Mouse (Mus musculus) intestine, embryonic 16.5 days (tissue): ENCODE measurements around the gene Stk38l. TPM values are rescaled to one million over a fixed set of nuclear protein-coding genes. Genes with fewer than 3 reads are reported as not detected.
"Not testable (repeated sequence)": the region's sequence is repeated elsewhere in the genome, so short reads cannot be mapped to it uniquely, and the experiment has no call there.

Experiments used
- ATAC-seq: fragments of 200-750 bp; cut with Nextera tagmentation; 2 replicates; pipeline ENCODE4 v1.8.0; 2017; ENCODE audit warnings: moderate TSS enrichment, moderate library complexity
- H3K27ac ChIP-seq: fragments of 300-500 bp; sonication (generic); 2 replicates; pipeline ENCODE4 v1.5.1; 2014; ENCODE audit warnings: mild to moderate bottlenecking, low read length
- H3K27me3 ChIP-seq: fragments of 300-500 bp; sonication (generic); replicated peaks from 2 replicates; pipeline ENCODE4 v1.6.1; 2014; ENCODE audit warnings: low read length, control low read depth, mixed read lengths; ENCODE audit not compliant: control insufficient read depth, insufficient read depth
- H3K36me3 ChIP-seq: fragments of 300-500 bp; sonication (generic); 2 replicates; pipeline ENCODE4 v1.6.1; 2014; ENCODE audit warnings: low read length, control low read depth; ENCODE audit not compliant: control insufficient read depth, insufficient read depth
- H3K4me1 ChIP-seq: fragments of 300-500 bp; sonication (generic); 2 replicates; pipeline ENCODE4 v1.6.1; 2014; ENCODE audit warnings: low read length, control low read depth, mixed read lengths; ENCODE audit not compliant: control insufficient read depth, insufficient read depth
- H3K4me2 ChIP-seq: fragments of 300-500 bp; sonication (generic); 2 replicates; pipeline ENCODE4 v1.6.1; 2014; ENCODE audit warnings: low read depth, low read length, control low read depth
- H3K4me3 ChIP-seq: fragments of 300-500 bp; sonication (generic); 2 replicates; pipeline ENCODE4 v1.5.1; 2014; ENCODE audit warnings: mild to moderate bottlenecking, low read length
- H3K9ac ChIP-seq: fragments of 300-500 bp; sonication (generic); 2 replicates; pipeline ENCODE4 v1.6.1; 2014; ENCODE audit warnings: low read depth, low read length
- H3K9me3 ChIP-seq: fragments of 300-500 bp; sonication (generic); 2 replicates; pipeline ENCODE4 v1.6.1; 2016; ENCODE audit warnings: low read length, control low read depth; ENCODE audit not compliant: control insufficient read depth
- WGBS: fragments of 180-500 bp; shearing (Covaris S2); extraction: QIAGEN DNeasy Blood & Tissue Kit; methylation state at CpG from one replicate; pipeline ENCODE4 v1.1.7; 2014; 5-methylcytosine and 5-hydroxymethylcytosine counted together
- polyA plus RNA-seq: library from polyadenylated mRNA; unstranded; fragments of >200 nt; fragmentation: Nextera tagmentation; extraction: Ambion mirVana; gene quantifications from 2 replicates; pipeline ENCODE4 v1.2.1, GENCODE M21; 2015

The Stk38l gene
- polyA plus RNA-seq, 1 experiment from 2014 or later: 17.9 TPM

DNA sequence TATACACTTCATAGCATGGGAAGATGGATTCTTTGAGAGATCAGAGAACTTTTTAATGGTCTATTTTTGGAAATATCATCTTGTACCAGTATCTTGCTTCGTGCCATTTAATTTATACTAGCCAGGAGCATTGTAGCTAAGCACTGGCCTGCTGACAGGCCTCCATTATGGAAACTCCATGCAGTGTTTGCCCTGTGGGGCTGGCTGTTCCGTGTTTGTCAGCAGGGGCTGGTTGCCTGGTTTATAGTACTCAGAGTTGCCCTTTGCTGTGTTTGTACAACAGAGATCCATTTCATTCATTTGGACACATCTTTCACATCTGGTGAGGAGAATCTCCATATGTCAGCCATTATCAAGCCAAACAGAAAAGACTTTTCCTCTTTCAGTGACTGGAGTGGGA is 6.9 kb downstream of the Stk38l start:
- Histone ChIP-seq H3K9me3 (no peaks in the 10 kb centered on the region), H3K4me3 (no peak overlapping the region), H3K27me3 (no peaks in the 10 kb centered on the region), H3K36me3 (no peaks in the 10 kb centered on the region), H3K4me1 (peaks cover 21% of the 10 kb centered on the region), H3K9ac (no peak overlapping the region), H3K4me2 (no peak overlapping the region), H3K27ac (no peak overlapping the region)
- 37% methylated on average over 2 of the region's 2 CpGs for WGBS
- 0 out of 2 replicates have a peak, but pooled peaks have one; percentile 16 for ATAC-seq

DNA sequence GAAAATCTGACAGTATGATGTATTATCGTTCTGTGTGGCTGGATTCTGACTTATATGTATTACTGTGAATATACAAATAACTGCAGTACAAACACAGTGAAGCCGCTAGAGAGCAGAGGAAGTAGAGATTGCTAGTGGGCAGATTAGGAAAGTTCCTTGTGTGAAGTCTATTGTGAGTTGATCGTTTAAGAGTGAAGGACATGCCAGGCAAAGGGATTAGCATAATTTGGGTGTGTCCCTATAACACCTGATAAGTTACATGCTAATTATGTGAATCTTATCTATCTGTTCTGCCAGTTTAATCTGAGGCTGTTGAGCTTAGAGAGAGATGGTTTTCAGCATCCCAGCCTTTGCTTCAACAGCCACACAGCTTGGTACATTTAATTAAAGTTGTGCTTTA is 7.4 kb downstream of the Stk38l start:
- peak; percentile 9; the same call in 1 of the 2 replicates for ATAC-seq
- H3K27ac ChIP-seq: no peak overlapping the region
- no peak overlapping the region for H3K4me3 ChIP-seq
- peaks cover 21% of the 10 kb centered on the region for H3K4me1 ChIP-seq
- H3K9ac ChIP-seq: no peak overlapping the region
- H3K27me3 ChIP-seq: no peaks in the 10 kb centered on the region
- H3K9me3 ChIP-seq: no peaks in the 10 kb centered on the region
- H3K36me3 ChIP-seq: no peaks in the 10 kb centered on the region
- H3K4me2 ChIP-seq: no peak overlapping the region
- WGBS: 54% methylated on average over 3 of the region's 3 CpGs

DNA sequence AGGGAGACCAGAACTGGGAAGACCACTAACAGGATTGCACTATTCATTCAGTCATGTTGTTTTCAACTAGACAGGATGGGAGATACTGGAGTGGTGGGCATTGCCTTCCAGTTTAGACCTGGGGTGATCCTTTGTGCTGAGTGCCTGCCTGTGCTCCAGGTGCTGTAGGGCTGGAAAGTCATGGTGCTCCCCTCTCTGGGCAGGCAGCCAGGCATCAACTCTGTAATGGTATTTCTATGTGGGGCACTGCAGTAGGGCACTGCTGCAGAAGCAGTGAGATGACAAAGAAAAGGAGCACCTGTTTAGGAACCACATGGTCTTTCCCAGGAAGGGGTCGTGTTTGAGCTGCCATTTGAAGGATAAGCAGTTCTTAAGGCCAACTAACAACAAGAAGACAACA is 7.9 kb downstream of the Stk38l start:
- H3K27ac ChIP-seq: peak overlapping the region; percentile 55; the same call in 1 of the 2 replicates
- no peaks in the 10 kb centered on the region for H3K36me3 ChIP-seq
- H3K27me3 ChIP-seq: no peaks in the 10 kb centered on the region
- H3K9me3 ChIP-seq: no peaks in the 10 kb centered on the region
- WGBS: 28% methylated on average over 1 of the region's 1 CpGs
- ATAC-seq: peak; percentile 54
- H3K4me1 ChIP-seq: peaks cover 21% of the 10 kb centered on the region
- no peak overlapping the region for H3K4me2 ChIP-seq
- no peak overlapping the region for H3K9ac ChIP-seq
- H3K4me3 ChIP-seq: no peak overlapping the region

DNA sequence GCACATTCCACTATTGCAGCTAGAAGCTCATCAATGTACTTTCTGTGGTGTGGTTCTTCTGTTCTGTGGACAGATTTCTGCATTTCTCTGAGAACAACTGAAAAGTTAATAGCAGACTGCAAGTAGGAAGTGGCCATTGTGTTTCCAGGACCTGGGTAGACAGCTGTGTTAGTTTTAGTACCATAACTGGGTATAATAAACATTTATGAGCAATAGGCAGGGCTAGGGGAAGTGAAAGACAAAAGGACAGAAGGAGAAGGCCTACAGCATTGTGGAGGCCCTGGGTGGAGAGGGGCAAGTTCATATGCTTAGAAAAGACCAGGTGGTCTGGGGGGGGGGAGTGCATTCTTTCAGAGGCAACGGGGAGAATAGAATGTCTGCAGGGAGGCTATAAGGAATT is 8.8 kb downstream of the Stk38l start:
- Histone ChIP-seq H3K27me3 (no peaks in the 10 kb centered on the region), H3K4me1 (peaks cover 21% of the 10 kb centered on the region), H3K27ac (peak overlapping the region; percentile 55), H3K9me3 (no peaks in the 10 kb centered on the region), H3K9ac (no peak overlapping the region), H3K4me3 (no peak overlapping the region), H3K4me2 (no peak overlapping the region; the same call in 1 of the 2 replicates), H3K36me3 (no peaks in the 10 kb centered on the region)
- 18% methylated on average over 1 of the region's 1 CpGs for WGBS
- ATAC-seq: peak; percentile 91

DNA sequence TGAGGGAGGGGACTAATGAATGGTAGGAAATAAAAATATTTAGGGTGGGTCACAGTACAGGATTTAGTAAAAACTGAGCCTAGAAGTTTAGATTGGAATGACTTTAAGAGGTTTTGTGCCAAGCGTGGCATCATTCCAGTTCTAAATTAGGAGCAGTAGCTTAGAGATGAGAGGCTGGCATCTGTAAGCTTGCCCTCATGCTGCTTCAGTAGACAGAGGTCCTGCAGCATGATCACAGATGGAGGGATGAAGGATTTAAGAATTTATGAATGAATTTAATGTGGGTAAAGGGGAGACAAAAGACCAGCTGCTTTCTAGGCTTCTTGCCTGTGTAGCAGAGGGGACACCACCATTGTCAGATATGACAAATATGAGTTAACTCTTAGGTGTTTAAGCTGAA is 14.1 kb downstream of the Stk38l start:
- H3K27me3 ChIP-seq: no peaks in the 10 kb centered on the region
- H3K36me3 ChIP-seq: no peaks in the 10 kb centered on the region
- H3K4me1 ChIP-seq: peaks cover under 1% of the 10 kb centered on the region
- no peak overlapping the region for H3K4me2 ChIP-seq
- no peak for ATAC-seq
- H3K9me3 ChIP-seq: no peaks in the 10 kb centered on the region
- H3K27ac ChIP-seq: no peak overlapping the region
- 85% methylated on average over 1 of the region's 1 CpGs for WGBS
- no peak overlapping the region for H3K4me3 ChIP-seq
- no peak overlapping the region for H3K9ac ChIP-seq

DNA sequence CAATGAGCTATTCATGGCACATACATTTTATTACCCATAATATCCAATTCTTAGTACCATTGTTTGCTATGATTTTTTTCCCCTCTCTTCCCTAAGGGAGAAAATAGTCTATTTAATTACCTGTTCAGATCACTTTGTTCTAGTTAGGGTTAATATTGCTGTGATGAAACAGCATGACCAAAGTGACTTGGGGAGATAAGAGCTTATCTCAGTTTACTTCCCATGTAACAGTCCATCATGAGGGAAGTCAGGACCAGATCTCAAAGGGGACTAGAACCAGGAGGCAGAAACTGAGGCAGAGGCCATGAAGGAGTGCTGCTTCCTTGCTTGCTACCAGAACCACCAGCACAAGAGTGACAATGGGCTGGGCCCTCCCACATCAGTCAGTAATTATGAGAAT is 15.9 kb downstream of the Stk38l start:
- H3K36me3 ChIP-seq: no peaks in the 10 kb centered on the region
- no peak overlapping the region for H3K4me3 ChIP-seq
- H3K27me3 ChIP-seq: no peaks in the 10 kb centered on the region
- H3K27ac ChIP-seq: no peak overlapping the region
- no peak overlapping the region for H3K9ac ChIP-seq
- H3K4me1 ChIP-seq: peaks cover 2% of the 10 kb centered on the region; the same call in 1 of the 2 replicates
- H3K4me2 ChIP-seq: no peak overlapping the region
- ATAC-seq: 0 out of 2 replicates have a peak, but pooled peaks have one; percentile 33
- no peaks in the 10 kb centered on the region for H3K9me3 ChIP-seq

DNA sequence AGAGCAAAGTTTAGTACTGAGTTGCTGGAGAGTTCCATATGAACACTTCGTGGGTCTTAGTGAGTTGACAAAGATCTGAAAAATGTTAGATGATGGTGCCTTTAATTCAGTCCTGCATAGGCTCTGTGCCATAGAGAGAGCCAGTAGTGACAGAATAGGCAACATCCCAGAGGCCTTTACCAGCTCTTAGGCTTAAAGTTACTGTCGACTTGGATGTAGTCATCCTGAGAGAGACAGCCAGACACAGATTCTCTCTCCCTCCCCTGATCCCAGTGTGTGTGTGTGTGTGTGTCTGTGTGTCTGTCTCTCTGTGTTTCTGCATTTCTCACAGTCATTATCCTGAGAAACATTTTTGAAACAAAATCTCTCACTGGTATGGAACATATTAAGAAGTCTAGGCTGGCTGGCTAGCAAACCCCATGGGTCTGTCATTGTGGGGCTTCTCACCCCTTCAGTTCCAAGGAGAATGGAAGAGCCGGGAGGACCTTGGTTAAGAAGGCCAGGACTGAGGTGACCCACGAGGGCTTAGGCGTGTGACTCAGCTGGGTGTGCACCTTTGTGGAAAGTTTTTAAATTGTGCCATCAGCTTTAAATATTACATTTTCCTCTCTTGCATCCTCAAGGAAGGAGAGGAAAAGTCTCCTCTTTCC is 17.3 kb downstream of the Stk38l start:
- 77% methylated on average over 5 of the region's 5 CpGs for WGBS
- Histone ChIP-seq H3K4me3 (no peak overlapping the region), H3K4me2 (no peak overlapping the region), H3K27me3 (no peaks in the 10 kb centered on the region), H3K9ac (no peak overlapping the region), H3K9me3 (no peaks in the 10 kb centered on the region), H3K36me3 (no peaks in the 10 kb centered on the region), H3K27ac (no peak overlapping the region), H3K4me1 (peaks cover 10% of the 10 kb centered on the region)
- no peak for ATAC-seq

DNA sequence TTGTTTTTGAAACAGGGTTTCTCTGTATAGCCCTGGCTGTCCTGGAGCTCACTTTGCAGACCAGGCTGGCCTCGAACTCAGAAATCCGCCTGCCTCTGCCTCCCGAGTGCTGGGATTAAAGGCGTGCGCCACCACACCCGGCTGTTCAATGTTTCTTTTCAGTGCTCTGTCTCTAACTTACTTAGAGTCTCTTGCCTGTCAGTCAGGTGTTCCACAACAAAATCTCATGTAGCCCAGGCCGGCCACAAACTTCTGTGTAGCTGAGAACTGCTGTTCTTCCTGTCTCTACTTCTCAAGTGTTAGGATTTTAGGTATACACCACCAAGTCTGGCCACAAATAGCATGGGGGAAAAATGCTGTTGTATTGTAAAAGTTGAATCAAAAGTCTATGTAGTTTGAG is 19.5 kb downstream of the Stk38l start:
- WGBS: 95% methylated on average over 7 of the region's 7 CpGs
- not testable (repeated sequence) for H3K27me3 ChIP-seq, ATAC-seq, H3K9ac ChIP-seq, H3K36me3 ChIP-seq, H3K9me3 ChIP-seq, H3K4me3 ChIP-seq, H3K27ac ChIP-seq, H3K4me2 ChIP-seq
- H3K4me1 ChIP-seq: peaks cover 10% of the 10 kb centered on the region

DNA sequence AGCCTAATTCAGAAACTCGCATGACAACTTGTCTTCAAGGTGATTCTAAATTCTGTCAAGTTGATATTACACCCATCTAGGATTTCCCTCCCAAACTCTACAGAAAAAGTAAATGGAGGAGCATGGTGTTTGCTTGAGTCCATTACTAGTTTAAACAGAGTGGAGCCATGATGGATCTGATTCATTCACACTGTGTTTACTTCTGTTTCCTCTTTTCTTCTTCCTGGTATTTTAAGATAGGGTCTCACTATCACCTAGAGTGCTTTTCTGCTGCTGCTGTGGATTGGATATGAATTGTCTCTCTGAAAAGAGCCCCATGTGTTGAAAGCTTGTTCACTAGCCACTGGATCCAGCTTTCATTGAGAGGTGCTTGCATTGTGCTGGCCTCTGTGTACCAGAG is 20.4 kb downstream of the Stk38l start:
- 76% methylated on average over 1 of the region's 1 CpGs for WGBS
- H3K9ac ChIP-seq: no peak overlapping the region
- H3K9me3 ChIP-seq: no peaks in the 10 kb centered on the region
- H3K4me1 ChIP-seq: peaks cover 10% of the 10 kb centered on the region
- ATAC-seq: no peak
- no peaks in the 10 kb centered on the region for H3K36me3 ChIP-seq
- H3K27me3 ChIP-seq: no peaks in the 10 kb centered on the region
- H3K4me3 ChIP-seq: no peak overlapping the region
- H3K4me2 ChIP-seq: no peak overlapping the region
- H3K27ac ChIP-seq: no peak overlapping the region

DNA sequence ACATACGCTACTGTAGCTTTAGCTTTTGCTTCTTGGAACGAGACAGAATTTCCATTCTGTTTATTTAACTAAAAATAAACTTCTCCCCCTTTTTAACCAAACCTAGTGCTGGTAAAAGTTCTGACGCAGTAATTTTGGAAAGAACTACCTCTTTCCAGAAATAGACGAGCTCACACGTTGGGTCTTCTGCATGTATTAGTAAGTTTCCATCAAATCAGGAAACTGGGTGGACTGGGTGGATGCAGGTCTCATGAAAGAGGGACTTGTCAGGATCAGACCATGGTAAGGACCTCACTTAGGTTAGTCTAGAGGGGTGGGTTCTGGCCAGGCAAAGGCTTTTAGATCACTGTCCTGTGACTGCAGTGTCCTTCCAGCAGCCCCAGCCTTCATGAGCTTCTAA is 21.8 kb downstream of the Stk38l start:
- H3K36me3 ChIP-seq: no peaks in the 10 kb centered on the region
- H3K27me3 ChIP-seq: no peaks in the 10 kb centered on the region
- no peaks in the 10 kb centered on the region for H3K9me3 ChIP-seq
- H3K27ac ChIP-seq: no peak overlapping the region
- H3K9ac ChIP-seq: no peak overlapping the region
- no peak overlapping the region for H3K4me2 ChIP-seq
- H3K4me3 ChIP-seq: no peak overlapping the region
- no peak for ATAC-seq
- WGBS: 60% methylated on average over 5 of the region's 5 CpGs
- peaks cover 10% of the 10 kb centered on the region for H3K4me1 ChIP-seq
